Mouse (Mus musculus): ENCODE measurements around the gene Lasp1. TPM values are rescaled to one million over a fixed set of nuclear protein-coding genes. Genes with fewer than 3 reads are reported as not detected.

The Lasp1 gene
- polyA plus RNA-seq, 1 experiment = 69.4 TPM

DNA sequence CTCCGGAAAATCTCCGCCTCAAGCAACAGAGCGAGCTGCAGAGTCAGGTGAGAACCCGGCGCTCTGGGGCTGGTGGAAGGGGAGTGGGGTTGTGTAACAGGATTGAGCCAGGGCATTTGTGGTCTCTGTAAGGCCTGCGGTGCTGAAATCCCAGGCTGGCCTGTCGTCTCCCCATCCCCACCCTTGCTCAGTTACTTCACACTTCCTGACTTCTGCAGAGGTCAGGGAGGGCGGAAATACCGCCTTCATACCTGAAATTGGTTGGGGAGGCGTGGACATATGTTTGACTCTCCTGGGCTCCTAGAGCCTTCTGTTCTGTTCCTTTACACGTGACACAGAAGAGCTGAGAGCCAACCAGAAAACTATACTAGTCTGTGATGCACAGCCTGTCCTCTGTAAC is 16.9 kb downstream of the Lasp1 start:
- H3K4me3 ChIP-seq (ENCODE audit: extremely low read depth, insufficient read depth, insufficient read length) = no peak overlapping the region
- no peaks in the 10 kb centered on the region for H3K27me3 ChIP-seq (ENCODE audit: control insufficient read depth, insufficient read depth, low read length)
- DNase-seq (ENCODE audit: low read depth in 1 of 2, low spot score in 2 of 2) = no peak
- peaks cover 31% of the 10 kb centered on the region for H3K36me3 ChIP-seq (ENCODE audit: control insufficient read depth, insufficient read depth, low read length)
- no peak overlapping the region for H3K27ac ChIP-seq (ENCODE audit: insufficient read depth, low read length)
- TF ChIP-seq POLR2A (IDR thresholded peaks at IDR 0.05; ENCODE audit: low read depth, low read length) = no peak
- no peak for TF ChIP-seq CTCF (IDR thresholded peaks at IDR 0.05; ENCODE audit: extremely low read depth, insufficient read depth, insufficient read length, insufficient replicate concordance)
- WGBS = 90% methylated on average over 11 of the region's 11 CpGs
- H3K4me1 ChIP-seq (ENCODE audit: control insufficient read depth, insufficient read depth, insufficient read length) = peaks cover 15% of the 10 kb centered on the region; the same call in 1 of the 2 replicates

- DNase-seq (ENCODE audit: low read depth in 1 of 2, low spot score in 2 of 2) = no peak
- TF ChIP-seq POLR2A (IDR thresholded peaks at IDR 0.05; ENCODE audit: low read depth, low read length) (no peak), CTCF (IDR thresholded peaks at IDR 0.05; ENCODE audit: extremely low read depth, insufficient read depth, insufficient read length, insufficient replicate concordance) (no peak)
- WGBS = 90% methylated on average over 5 of the region's 5 CpGs
- Histone ChIP-seq H3K36me3 (ENCODE audit: control insufficient read depth, insufficient read depth, low read length) (peaks cover 31% of the 10 kb centered on the region), H3K27me3 (ENCODE audit: control insufficient read depth, insufficient read depth, low read length) (no peaks in the 10 kb centered on the region), H3K4me3 (ENCODE audit: extremely low read depth, insufficient read depth, insufficient read length) (no peak overlapping the region), H3K27ac (ENCODE audit: insufficient read depth, low read length) (no peak overlapping the region), H3K4me1 (ENCODE audit: control insufficient read depth, insufficient read depth, insufficient read length) (peaks cover 13% of the 10 kb centered on the region; the same call in 1 of the 2 replicates)
Observed at GRCm38 (mm10) chr11:97816176-97816575, 17.4 kb downstream of the Lasp1 start.

- WGBS = 80% methylated on average over 9 of the region's 9 CpGs
- TF ChIP-seq CTCF (IDR thresholded peaks at IDR 0.05; ENCODE audit: extremely low read depth, insufficient read depth, insufficient read length, insufficient replicate concordance) (no peak), POLR2A (IDR thresholded peaks at IDR 0.05; ENCODE audit: low read depth, low read length) (no peak)
- H3K27me3 ChIP-seq (ENCODE audit: control insufficient read depth, insufficient read depth, low read length) = no peaks in the 10 kb centered on the region
- no peak for DNase-seq (ENCODE audit: low read depth in 1 of 2, low spot score in 2 of 2)
- H3K4me1 ChIP-seq (ENCODE audit: control insufficient read depth, insufficient read depth, insufficient read length) = peaks cover 10% of the 10 kb centered on the region; the same call in 1 of the 2 replicates
- no peak overlapping the region for H3K27ac ChIP-seq (ENCODE audit: insufficient read depth, low read length)
- no peak overlapping the region for H3K4me3 ChIP-seq (ENCODE audit: extremely low read depth, insufficient read depth, insufficient read length)
- peaks cover 29% of the 10 kb centered on the region for H3K36me3 ChIP-seq (ENCODE audit: control insufficient read depth, insufficient read depth, low read length)
Observed at GRCm38 (mm10) chr11:97816916-97817315, 18.1 kb downstream of the Lasp1 start.

GRCm38 (mm10) chr11:97817379-97817778 is 18.6 kb downstream of the Lasp1 start:
- H3K27ac ChIP-seq (ENCODE audit: insufficient read depth, low read length) = peak overlapping the region; percentile 43; the same call in 1 of the 2 replicates
- DNase-seq (ENCODE audit: low read depth in 1 of 2, low spot score in 2 of 2) = no peak
- no peak for TF ChIP-seq CTCF (IDR thresholded peaks at IDR 0.05; ENCODE audit: extremely low read depth, insufficient read depth, insufficient read length, insufficient replicate concordance)
- TF ChIP-seq POLR2A (IDR thresholded peaks at IDR 0.05; ENCODE audit: low read depth, low read length) = no peak

GRCm38 (mm10) chr11:97818003-97818402 is 19.2 kb downstream of the Lasp1 start:
- H3K27ac ChIP-seq (ENCODE audit: insufficient read depth, low read length) = 0 out of 2 replicates have a peak overlapping the region, but pooled peaks have one; percentile 14
- H3K4me3 ChIP-seq (ENCODE audit: extremely low read depth, insufficient read depth, insufficient read length) = no peak overlapping the region
- DNase-seq (ENCODE audit: low read depth in 1 of 2, low spot score in 2 of 2) = no peak
- H3K36me3 ChIP-seq (ENCODE audit: control insufficient read depth, insufficient read depth, low read length) = peaks cover 32% of the 10 kb centered on the region
- WGBS = 84% methylated on average over 6 of the region's 6 CpGs
- no peaks in the 10 kb centered on the region for H3K27me3 ChIP-seq (ENCODE audit: control insufficient read depth, insufficient read depth, low read length)
- no peak for TF ChIP-seq POLR2A (IDR thresholded peaks at IDR 0.05; ENCODE audit: low read depth, low read length)
- no peak for TF ChIP-seq CTCF (IDR thresholded peaks at IDR 0.05; ENCODE audit: extremely low read depth, insufficient read depth, insufficient read length, insufficient replicate concordance)
- peaks cover 10% of the 10 kb centered on the region; the same call in 1 of the 2 replicates for H3K4me1 ChIP-seq (ENCODE audit: control insufficient read depth, insufficient read depth, insufficient read length)

More at GRCm38 (mm10) chr11:97817379-97817778, 18.6 kb downstream of the Lasp1 start:
- WGBS = 64% methylated on average over 5 of the region's 5 CpGs
- Histone ChIP-seq H3K27me3 (ENCODE audit: control insufficient read depth, insufficient read depth, low read length) (no peaks in the 10 kb centered on the region), H3K36me3 (ENCODE audit: control insufficient read depth, insufficient read depth, low read length) (peaks cover 29% of the 10 kb centered on the region), H3K4me3 (ENCODE audit: extremely low read depth, insufficient read depth, insufficient read length) (no peak overlapping the region), H3K4me1 (ENCODE audit: control insufficient read depth, insufficient read depth, insufficient read length) (peaks cover 10% of the 10 kb centered on the region; the same call in 1 of the 2 replicates)

DNA sequence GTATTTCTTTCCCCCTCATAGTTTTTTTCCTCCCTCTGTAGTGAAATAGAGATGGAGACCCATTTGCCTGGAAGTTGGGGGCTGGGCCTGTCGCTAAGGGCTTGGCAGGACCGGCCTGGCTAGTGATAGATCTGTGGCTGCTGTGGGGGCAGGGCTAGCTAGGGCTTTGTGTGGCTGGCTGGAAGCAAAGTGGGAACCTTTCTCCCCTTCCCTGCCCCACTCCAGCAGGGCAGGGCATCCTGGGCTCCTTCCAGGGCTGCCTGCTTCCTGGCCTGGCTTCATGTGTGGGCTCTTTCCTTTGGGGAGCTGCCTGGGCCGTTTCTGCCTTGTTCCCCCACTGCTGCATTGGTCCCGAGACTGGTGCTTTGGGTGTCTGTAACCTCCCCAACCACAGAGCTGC is 19.8 kb downstream of the Lasp1 start:
- Histone ChIP-seq H3K4me3 (ENCODE audit: extremely low read depth, insufficient read depth, insufficient read length) (no peak overlapping the region), H3K4me1 (ENCODE audit: control insufficient read depth, insufficient read depth, insufficient read length) (peaks cover 10% of the 10 kb centered on the region; the same call in 1 of the 2 replicates), H3K27me3 (ENCODE audit: control insufficient read depth, insufficient read depth, low read length) (no peaks in the 10 kb centered on the region), H3K36me3 (ENCODE audit: control insufficient read depth, insufficient read depth, low read length) (peaks cover 33% of the 10 kb centered on the region), H3K27ac (ENCODE audit: insufficient read depth, low read length) (peak overlapping the region; percentile 24; the same call in 1 of the 2 replicates)
- TF ChIP-seq POLR2A (IDR thresholded peaks at IDR 0.05; ENCODE audit: low read depth, low read length) (no peak), CTCF (IDR thresholded peaks at IDR 0.05; ENCODE audit: extremely low read depth, insufficient read depth, insufficient read length, insufficient replicate concordance) (no peak)
- DNase-seq (ENCODE audit: low read depth in 1 of 2, low spot score in 2 of 2) = no peak
- 52% methylated on average over 4 of the region's 4 CpGs for WGBS

- TF ChIP-seq POLR2A (IDR thresholded peaks at IDR 0.05; ENCODE audit: low read depth, low read length) = no peak
- peaks cover 31% of the 10 kb centered on the region for H3K36me3 ChIP-seq (ENCODE audit: control insufficient read depth, insufficient read depth, low read length)
- no peak overlapping the region for H3K27ac ChIP-seq (ENCODE audit: insufficient read depth, low read length)
- peaks cover 10% of the 10 kb centered on the region; the same call in 1 of the 2 replicates for H3K4me1 ChIP-seq (ENCODE audit: control insufficient read depth, insufficient read depth, insufficient read length)
- no peaks in the 10 kb centered on the region for H3K27me3 ChIP-seq (ENCODE audit: control insufficient read depth, insufficient read depth, low read length)
- 70% methylated on average over 4 of the region's 4 CpGs for WGBS
- no peak overlapping the region for H3K4me3 ChIP-seq (ENCODE audit: extremely low read depth, insufficient read depth, insufficient read length)
- no peak for DNase-seq (ENCODE audit: low read depth in 1 of 2, low spot score in 2 of 2)
Observed at GRCm38 (mm10) chr11:97819102-97819501, 20.3 kb downstream of the Lasp1 start.

Data from spleen, adult 2 months (tissue).